Mouse (Mus musculus) lung, adult 2 months (tissue): ENCODE data around the gene Pglyrp1.

Experiments
- CTCF ChIP-seq: fragments of 200-500 bp; IDR thresholded peaks from 2 replicates; pipeline ENCODE4 v1.5.1; 2011; ENCODE audit warnings: mild to moderate bottlenecking, low read length, control low read depth; ENCODE audit not compliant: insufficient read depth
- POLR2A ChIP-seq: fragments of 200-500 bp; IDR thresholded peaks from 2 replicates; pipeline ENCODE4 v1.6.1; 2011; ENCODE audit warnings: low read depth, mild to moderate bottlenecking, control low read depth, low read length, borderline replicate concordance; ENCODE audit errors: extremely low read depth

GRCm38 (mm10) chr7:18832298-18832697 lies 38.8 kb upstream of the Pglyrp1 start:
- TF ChIP-seq CTCF (peak; percentile 34), POLR2A (no peak)
